Mouse (Mus musculus) layer of hippocampus, adult 2 months (tissue): ENCODE measurements at regions not wholly inside any gene's neighbourhood (a gene's known extent, or its start where the extent isn't known, plus 50 kb on each side); places are given as distances from the start of the nearest gene placed in this dataset.

Experiments
- DNase-seq, 2 experiments: peaks; one replicate each; pipeline ENCODE4 v3.0.0; 2022; ENCODE audit warnings: low spot score in 2 of 2
- H3K27ac ChIP-seq: fragments of 200-600 bp; 2 replicates; pipeline ENCODE4 v1.8.1; 2022
- H3K4me3 ChIP-seq: fragments of 200-600 bp; 2 replicates; pipeline ENCODE4 v1.8.1; 2022; ENCODE audit warnings: mild to moderate bottlenecking
- CTCF ChIP-seq: fragments of 200-600 bp; conservative IDR thresholded peaks from 2 replicates; pipeline ENCODE4 v1.8.1; 2022; ENCODE audit warnings: antibody characterized with exemption, mild to moderate bottlenecking, moderate library complexity

GRCm38 (mm10) chr3:140044898-140045297 lies 839.4 kb downstream of the Stpg2 start:
- Histone ChIP-seq H3K27ac (no peak overlapping the region), H3K4me3 (no peak overlapping the region)
- no peak for TF ChIP-seq CTCF
- DNase-seq, result no peak

- Histone ChIP-seq H3K27ac (no peak overlapping the region), H3K4me3 (no peak overlapping the region)
- TF ChIP-seq CTCF, result no peak
- DNase-seq, result no peak
These were observed 849.1 kb downstream of the Stpg2 start for GRCm38 (mm10) chr3:140054634-140055033.

GRCm38 (mm10) chr3:140057962-140058631 lies 852.6 kb downstream of the Stpg2 start:
- no peak for TF ChIP-seq CTCF
- no peak for DNase-seq
- Histone ChIP-seq H3K27ac (no peak overlapping the region), H3K4me3 (no peak overlapping the region)

GRCm38 (mm10) chr3:140059102-140059501 lies 853.6 kb downstream of the Stpg2 start:
- TF ChIP-seq CTCF, result no peak
- H3K27ac ChIP-seq, result no peak overlapping the region
- H3K4me3 ChIP-seq, result no peak overlapping the region
- no peak for DNase-seq

GRCm38 (mm10) chr3:140059522-140060110 lies 854.1 kb downstream of the Stpg2 start:
- Histone ChIP-seq H3K4me3 (no peak overlapping the region), H3K27ac (no peak overlapping the region)
- DNase-seq, result no peak
- no peak for TF ChIP-seq CTCF

DNA sequence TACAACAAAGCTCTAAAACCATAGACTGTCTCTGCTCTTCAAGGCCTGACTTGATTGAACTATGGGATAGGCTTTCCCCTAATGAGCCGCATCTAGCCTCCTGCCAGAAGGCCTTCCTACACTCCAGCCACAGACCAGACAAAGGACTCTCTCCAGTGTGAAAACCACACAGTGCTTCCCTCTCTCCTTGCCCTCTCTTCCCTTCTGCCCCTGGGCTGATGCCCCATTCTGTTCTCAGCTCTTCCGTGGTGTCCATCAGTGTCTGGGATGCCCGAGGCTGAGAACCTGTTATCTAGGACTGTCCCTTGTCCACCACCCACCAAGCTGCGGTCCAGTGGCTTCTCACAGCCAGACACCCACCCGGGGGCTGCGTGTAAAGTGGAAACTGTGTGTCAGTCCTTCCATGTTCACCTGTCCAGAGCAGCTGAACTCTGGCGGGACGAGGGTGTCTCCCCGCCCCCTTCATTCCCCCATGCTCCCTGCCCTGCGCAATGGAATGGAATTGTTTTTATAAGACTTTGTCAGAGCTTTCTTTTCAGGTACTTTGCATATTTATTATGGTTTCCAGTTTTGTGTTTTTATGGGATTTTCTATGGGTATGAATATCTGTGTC lies 856.4 kb downstream of the Stpg2 start:
- H3K27ac ChIP-seq, result no peak overlapping the region
- TF ChIP-seq CTCF, result no peak
- DNase-seq, result no peak
- H3K4me3 ChIP-seq, result no peak overlapping the region

DNA sequence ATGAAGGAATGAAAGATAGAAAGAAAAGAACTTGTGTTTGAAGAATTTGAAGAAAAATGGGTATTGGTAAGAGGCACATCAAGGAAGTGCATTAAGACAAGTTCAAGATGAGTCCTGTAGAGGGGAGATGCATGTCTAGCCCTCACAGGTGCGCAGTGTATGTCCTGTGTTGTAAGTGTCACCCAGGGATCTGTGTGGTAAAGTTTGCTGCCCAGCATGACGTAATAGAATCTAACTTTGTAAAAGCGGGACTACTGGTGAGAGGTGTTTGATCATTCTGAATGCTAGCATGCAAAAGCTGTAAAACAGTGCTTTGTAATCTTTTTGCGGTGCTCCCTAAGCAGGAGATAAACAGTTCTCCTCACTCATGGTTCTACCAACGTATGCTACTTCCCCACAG lies 857.4 kb downstream of the Stpg2 start:
- TF ChIP-seq CTCF, result no peak
- no peak for DNase-seq
- H3K27ac ChIP-seq, result no peak overlapping the region
- H3K4me3 ChIP-seq, result no peak overlapping the region

DNA sequence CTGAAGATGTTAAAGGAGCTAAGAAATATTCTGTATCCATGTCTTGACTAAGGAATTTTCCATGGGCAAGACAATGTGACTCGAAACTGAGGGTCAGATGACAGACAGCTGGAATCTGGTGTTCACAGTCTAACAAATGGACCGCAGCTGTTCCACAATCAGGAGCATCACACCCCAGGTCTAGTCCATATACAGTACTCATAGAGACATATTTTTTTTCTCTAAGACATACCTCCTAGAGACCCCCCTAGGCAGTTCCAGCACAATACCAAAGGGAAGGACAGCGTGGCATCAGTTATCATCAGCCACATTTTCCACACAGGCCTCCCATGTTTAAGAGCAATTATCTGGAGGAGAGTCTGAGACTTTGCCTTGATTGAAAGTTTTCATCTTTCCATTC lies 878.8 kb downstream of the Stpg2 start:
- DNase-seq, result no peak
- Histone ChIP-seq H3K4me3 (no peak overlapping the region), H3K27ac (no peak overlapping the region)
- no peak for TF ChIP-seq CTCF

DNA sequence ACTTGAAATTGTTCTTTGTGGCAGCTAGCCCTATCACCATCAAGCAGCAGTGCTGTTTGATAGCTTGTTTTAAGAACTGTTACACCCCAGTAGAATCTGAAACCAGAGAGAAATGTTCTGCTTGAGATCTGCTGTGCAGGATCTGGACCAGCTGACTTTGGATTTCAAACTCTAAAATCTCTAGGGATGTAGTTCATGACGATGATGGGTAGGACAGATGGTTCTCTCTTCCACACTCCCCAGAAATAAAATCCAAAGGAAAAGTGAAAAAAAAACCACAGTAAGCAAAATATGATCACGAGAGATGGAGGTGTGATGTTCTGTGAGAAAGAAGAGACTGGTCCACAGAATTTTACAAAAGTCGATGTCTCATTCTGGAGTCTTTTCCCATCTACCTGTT lies 879.9 kb downstream of the Stpg2 start:
- Histone ChIP-seq H3K4me3 (no peak overlapping the region), H3K27ac (no peak overlapping the region)
- TF ChIP-seq CTCF, result no peak
- DNase-seq, result no peak

DNA sequence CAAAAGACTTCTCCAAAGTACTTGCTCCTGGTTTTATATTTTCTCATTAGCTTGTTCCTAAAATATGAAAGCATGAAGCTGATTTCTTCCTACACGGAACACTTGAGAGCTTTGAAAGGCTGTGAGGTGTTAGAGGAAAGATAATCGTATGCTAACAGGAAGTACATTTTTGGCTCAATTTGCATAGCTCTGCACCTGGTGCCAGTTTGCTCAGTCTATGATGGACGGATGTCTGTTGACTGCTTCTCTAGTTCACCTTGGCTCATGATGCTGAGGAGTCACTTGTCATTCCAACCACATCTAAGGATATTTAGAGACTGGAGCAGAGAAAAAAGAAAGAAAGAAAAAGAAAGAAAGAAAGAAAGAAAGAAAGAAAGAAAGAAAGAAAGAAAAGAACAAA lies 882.5 kb downstream of the Stpg2 start:
- DNase-seq, result no peak
- no peak for TF ChIP-seq CTCF
- H3K4me3 ChIP-seq, result no peak overlapping the region
- no peak overlapping the region for H3K27ac ChIP-seq

DNA sequence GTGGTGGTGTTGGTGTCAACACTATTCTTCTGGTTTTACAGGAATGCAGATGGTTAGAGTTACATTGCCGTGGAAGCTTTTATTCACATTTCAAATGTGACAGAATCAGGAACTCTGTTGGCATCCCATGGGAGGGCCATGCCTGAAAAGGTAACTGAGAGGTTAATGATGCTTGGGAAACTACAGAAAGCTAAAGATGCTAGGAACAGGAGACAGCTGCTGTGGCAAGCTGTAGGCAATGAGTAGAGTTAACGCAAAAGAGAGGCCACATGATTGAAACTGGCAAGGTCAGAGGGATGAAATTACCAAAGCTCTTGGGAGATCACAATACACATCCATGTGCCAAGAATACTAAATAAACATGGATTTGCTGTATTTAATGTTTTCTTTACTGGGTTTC lies 886.4 kb downstream of the Stpg2 start:
- TF ChIP-seq CTCF, result no peak
- H3K27ac ChIP-seq, result no peak overlapping the region
- H3K4me3 ChIP-seq, result no peak overlapping the region
- no peak for DNase-seq

DNA sequence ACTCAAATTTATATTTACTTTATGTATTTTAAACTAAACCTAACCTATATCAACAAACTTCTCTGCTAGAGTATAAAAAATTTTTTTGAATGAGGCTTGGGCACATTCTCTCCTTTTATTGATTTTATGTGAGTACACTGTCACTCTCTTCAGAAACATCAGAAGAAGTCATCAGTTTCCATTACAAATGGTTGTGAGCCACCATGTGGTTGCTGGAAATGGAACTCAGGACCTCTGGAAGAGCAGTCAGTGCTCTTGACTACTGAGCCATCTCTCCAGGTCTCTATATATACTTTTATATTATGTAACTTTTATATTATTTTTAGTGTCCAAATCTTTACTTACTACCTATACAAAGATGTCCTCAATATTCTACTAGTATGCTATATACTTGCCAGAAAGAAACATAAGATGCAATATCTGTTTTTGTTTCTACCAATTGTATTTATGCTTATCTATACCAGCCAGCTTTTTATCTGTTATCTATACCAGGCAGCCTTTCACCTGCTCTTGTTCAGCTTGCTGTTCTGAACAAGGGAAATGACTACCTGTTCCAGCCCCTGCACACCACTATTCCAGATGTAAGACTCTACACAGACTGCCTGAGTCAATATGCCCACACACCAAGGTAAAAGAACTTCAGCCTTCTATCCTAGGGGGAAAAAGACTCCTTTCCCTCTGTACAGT lies 891.5 kb downstream of the Stpg2 start:
- no peak overlapping the region for H3K27ac ChIP-seq
- no peak overlapping the region for H3K4me3 ChIP-seq
- no peak for DNase-seq
- TF ChIP-seq CTCF, result no peak

- no peak for DNase-seq
- H3K27ac ChIP-seq, result no peak overlapping the region
- no peak for TF ChIP-seq CTCF
- no peak overlapping the region for H3K4me3 ChIP-seq
These were observed 903.9 kb downstream of the Stpg2 start for GRCm38 (mm10) chr3:140109401-140109800.
